Mouse (Mus musculus) subcutaneous adipose tissue, adult 2 months (tissue): ENCODE results near the gene Acp4. TPM values are rescaled to one million over a fixed set of nuclear protein-coding genes. Genes with fewer than 3 reads are reported as not detected.

Source experiments
- polyA plus RNA-seq: library from polyadenylated mRNA; depleted of rRNA; stranded (reverse); fragments of >200 nt; gene quantifications from 2 replicates; pipeline ENCODE4 v1.2.3, GENCODE M21; 2012; ENCODE audit warnings: low replicate concordance; rRNA removed

The Acp4 gene
- not detected in 2 replicates for polyA plus RNA-seq

DNA sequence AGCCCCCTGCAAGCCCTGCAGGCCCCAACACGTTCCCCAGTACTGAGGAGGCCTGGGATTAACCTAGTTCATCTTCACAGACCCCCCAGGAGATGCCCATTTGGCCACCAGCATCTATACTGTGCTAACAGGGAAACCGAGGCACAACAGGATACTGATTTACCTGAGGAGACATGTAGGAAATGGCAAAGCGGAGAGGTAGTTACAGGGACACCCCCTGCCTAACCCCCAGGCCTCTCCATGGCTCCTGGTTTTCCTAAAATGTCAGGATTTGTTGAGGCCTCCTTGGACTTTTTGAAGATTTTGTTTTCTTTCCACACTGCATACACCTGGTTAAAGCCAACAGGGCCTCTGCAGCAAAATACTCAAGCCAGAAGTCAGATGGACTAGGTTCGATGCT, at the start of gene Acp4:
TSS of gene Acp4 (minus strand) at position 101 of the 400 bp plus-strand sequence.

GRCm38 (mm10) chr7:44306516-44307240, 49.5 kb upstream of the Acp4 start, which contains the start of gene Clec11a:
Gene Clec11a, minus strand, starts transcription at chr7:44306902.

DNA sequence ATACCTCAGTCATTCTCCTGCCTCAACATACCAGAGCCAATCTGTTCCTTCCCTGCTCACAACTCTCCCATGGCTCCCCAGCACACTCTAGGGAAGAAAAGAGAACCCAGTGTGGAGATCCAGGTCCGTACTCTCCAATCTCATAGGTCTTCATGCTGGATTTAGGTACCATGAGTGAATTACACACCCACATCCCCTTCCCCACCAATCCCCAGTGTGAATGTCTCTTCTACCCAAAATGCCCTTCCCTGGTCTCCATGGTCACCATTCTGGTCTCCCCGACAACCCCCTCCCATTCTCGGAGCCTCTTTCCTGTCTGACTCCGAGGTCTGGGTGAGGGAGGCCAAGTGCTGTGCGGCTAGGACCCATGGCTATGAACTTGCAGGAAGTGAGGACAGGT, 4.0 kb upstream of the Acp4 start, which contains the start of gene Gm15517:
TSS of gene Gm15517 (plus strand) at position 301 of the 400 bp plus-strand sequence.

DNA sequence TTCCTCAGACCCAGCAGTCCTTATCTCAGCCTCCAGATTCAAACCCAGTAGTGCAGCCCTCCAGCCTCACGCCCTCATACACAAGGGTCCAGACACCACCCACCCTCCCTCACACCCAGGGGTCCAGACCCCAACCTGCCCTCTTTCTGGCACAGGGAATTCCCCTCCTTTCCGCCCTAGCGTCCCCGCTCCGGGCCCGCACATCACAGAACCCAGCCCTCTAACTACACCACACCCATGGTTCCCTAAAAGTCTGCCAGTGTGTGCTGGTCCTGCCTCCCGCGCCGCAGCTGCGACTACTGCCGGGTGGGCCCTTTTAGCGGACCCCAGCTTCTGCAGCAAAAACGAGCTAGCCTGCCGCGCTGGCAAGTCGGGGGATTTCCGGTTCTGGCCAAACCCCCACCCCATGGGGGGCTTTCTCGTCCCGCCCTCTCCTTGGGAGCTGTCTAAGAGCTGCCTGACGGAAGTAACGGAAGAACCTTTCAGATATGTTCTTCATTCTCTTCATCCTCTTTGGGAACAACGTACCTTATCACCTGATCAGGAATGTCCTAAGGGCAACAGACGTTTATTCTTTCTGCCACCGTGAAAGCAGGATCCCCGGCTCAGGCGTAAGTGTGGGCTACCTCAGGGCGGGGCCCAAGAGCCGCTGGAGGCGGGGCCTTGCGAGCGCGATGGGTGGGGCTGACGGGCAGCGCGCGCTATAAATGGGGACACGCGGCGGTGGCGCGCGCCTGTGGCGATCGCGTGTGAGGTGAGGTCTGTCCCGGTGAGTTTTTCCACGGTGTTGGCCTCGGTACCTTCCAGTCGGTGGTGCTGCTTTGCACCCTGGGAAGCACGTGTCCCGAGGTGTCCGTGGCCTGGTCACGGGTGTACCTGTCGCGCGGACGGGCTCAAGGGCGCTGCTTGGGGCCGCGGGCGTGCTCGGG, 10.9 kb downstream of the Acp4 start, which contains the start of the genes 1700028J19Rik and 2410002F23Rik:
TSS of gene 1700028J19Rik (minus strand) at position 641 of the 929 bp plus-strand sequence.
TSS of gene 2410002F23Rik (plus strand) at position 668 of the 929 bp plus-strand sequence.

DNA sequence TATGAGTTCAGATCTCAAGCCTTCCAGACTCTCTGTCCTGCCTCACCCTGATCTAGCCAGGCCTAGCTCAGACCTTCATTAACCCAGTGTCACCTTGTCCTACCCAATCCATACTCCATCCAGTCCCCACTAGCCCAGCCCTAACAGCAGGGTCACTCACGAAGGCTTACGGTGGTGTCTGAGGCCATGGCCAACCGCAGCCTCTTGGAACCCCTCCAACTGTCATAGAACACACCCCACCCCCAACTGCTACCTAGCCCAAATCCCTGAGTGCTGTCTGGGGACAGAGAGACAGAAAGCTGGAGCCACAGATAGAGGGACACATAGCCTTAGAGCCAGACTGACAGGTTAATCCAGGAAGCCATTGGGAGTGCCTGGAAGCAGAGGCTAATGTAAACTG, 21.3 kb downstream of the Acp4 start, which contains the start of gene Gm36864:
TSS of gene Gm36864 (plus strand) at position 269 of the 400 bp plus-strand sequence.

DNA sequence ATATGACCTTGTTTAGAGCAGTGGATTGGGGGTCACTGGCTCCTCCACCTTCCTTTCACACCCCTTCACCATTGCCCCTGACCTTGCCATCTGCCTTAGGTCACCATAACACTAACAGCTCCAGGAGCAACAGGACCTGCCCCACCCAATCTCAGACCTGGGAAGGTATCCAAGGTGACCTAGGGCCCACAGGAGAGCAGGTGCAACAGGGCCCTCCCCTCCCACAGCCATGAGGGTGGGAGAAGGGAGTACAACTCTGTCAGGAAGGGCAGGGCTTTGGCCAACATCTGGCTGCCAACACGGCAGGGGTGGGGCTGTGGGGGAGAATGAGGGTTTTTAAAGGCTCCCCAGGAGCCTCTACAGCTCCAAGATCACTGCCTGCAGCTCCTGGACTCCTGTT, 32.1 kb downstream of the Acp4 start, which contains the start of gene Klk1:
TSS of gene Klk1 (plus strand) at position 285 of the 400 bp plus-strand sequence.

DNA sequence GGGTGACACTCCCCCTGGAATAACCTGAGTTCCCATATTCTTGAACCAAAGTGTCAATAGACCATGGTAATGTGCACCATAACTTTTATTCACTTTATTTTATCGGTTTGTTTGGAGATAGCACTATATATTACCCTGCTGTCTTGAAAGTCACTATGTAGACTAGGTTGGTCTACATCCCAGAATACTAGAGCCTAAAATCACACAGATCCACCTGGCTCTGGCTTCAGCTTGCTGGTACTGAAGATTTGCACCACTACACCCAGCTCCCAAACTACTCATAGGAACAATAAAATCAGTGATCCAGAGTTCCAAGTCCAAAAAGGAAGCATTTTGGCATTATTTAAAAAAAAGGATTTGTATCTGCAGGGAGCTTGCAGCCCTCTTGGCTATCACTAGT, 41.5 kb downstream of the Acp4 start, which contains the start of gene Klk1b5:
TSS of gene Klk1b5 (plus strand) at position 301 of the 400 bp plus-strand sequence.

DNA sequence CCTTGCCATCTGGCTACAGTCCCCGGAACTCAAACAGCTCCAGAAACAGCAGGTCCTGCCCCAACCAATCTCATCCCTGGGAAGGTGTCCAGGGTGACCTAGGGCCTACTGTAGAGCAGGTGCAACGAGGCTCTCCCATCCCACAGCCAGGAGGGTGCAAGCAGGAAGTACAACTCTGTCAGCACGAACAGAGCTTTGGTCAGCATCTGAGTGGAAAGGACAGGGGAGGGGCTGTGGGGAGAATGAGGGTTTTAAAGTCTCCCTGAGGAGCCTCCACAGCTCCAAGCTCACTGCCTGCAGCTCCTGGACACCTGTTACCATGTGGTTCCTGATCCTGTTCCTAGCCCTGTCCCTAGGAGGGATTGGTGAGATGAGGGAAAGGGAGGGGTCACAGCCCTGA, 50.0 kb downstream of the Acp4 start, which contains the start of gene Klk1b4:
TSS of gene Klk1b4 (plus strand) at position 301 of the 400 bp plus-strand sequence.

Other genes starting within 250 kb of the Acp4 start
- not detected in 2 replicates for gene Klk1b26, start 245.2 kb downstream of the Acp4 start, polyA plus RNA-seq
- 0.19 and 0.28 TPM in 2 replicates for gene Klk1b27, start 205.1 kb downstream of the Acp4 start, polyA plus RNA-seq
- not detected in 2 replicates for gene Klk1b21, start 155.1 kb downstream of the Acp4 start, polyA plus RNA-seq
- gene Klk1b22, start 144.7 kb downstream of the Acp4 start, polyA plus RNA-seq: not detected in 2 replicates
- not detected in 2 replicates for gene Klk1b16, start 120.6 kb downstream of the Acp4 start, polyA plus RNA-seq
- gene Klk1b24, start 69.1 kb downstream of the Acp4 start, polyA plus RNA-seq: not detected in 2 replicates
- gene Klk1b3, start 59.2 kb downstream of the Acp4 start, polyA plus RNA-seq: not detected in 2 replicates
- gene Klk1b4, start 49.9 kb downstream of the Acp4 start, polyA plus RNA-seq: not detected in 2 replicates
- gene Klk1b5, start 41.4 kb downstream of the Acp4 start, polyA plus RNA-seq: not detected in 2 replicates
- gene Klk1, start 32.0 kb downstream of the Acp4 start, polyA plus RNA-seq: 0.50 and 2.1 TPM in 2 replicates
- gene Gm36864, start 21.2 kb downstream of the Acp4 start, polyA plus RNA-seq: not detected in 2 replicates
- gene 1700028J19Rik, start 10.7 kb downstream of the Acp4 start, polyA plus RNA-seq: 1.2 and 1.4 TPM in 2 replicates
- 57.6 and 167 TPM in 2 replicates for gene 2410002F23Rik, start 10.7 kb downstream of the Acp4 start, polyA plus RNA-seq
- gene Gm15517, start 4.1 kb upstream of the Acp4 start, polyA plus RNA-seq: 1.4 TPM in 1 of 2 replicates, not detected in the other
- 5.1 and 8.4 TPM in 2 replicates for gene Clec11a, start 49.5 kb upstream of the Acp4 start, polyA plus RNA-seq
- gene Shank1, start 52.9 kb upstream of the Acp4 start, polyA plus RNA-seq: 0.39 and 2.3 TPM in 2 replicates
- gene Syt3, start 126.7 kb upstream of the Acp4 start, polyA plus RNA-seq: 4.7 and 5.8 TPM in 2 replicates
- gene 1700008O03Rik, start 128.4 kb upstream of the Acp4 start, polyA plus RNA-seq: 0.24 and 1.2 TPM in 2 replicates
- 0.97 and 19.6 TPM in 2 replicates for gene Lrrc4b, start 171.6 kb upstream of the Acp4 start, polyA plus RNA-seq
- 1.6 TPM in 1 of 2 replicates, not detected in the other for gene Aspdh, start 208.0 kb upstream of the Acp4 start, polyA plus RNA-seq
- 94.8 and 172 TPM in 2 replicates for gene Josd2, start 210.6 kb upstream of the Acp4 start, polyA plus RNA-seq
- 210 and 331 TPM in 2 replicates for gene Emc10, start 239.2 kb upstream of the Acp4 start, polyA plus RNA-seq
- gene Fam71e1, start 239.2 kb upstream of the Acp4 start, polyA plus RNA-seq: 7.0 and 10.5 TPM in 2 replicates